Mouse (Mus musculus) retina, postnatal 7 days (tissue): ENCODE results near the gene Gapdhs.
A peak's percentile ranks its signal among the peaks of the same experiment; 100 is the strongest.
"Not testable (repeated sequence)": the region's sequence is repeated elsewhere in the genome, so short reads cannot be mapped to it uniquely, and the experiment has no call there.

Source experiments
- DNase-seq: peaks from one replicate; pipeline ENCODE4 v3.0.0-alpha.2; 2012; ENCODE audit warnings: low read depth, low spot score

Gapdhs gene

GRCm38 (mm10) chr7:30744022-30744598, 629 bp upstream of the Gapdhs start:
- no peak for DNase-seq

- not testable (repeated sequence) for DNase-seq
Measured at GRCm38 (mm10) chr7:30742570-30742969, 911 bp downstream of the Gapdhs start.

GRCm38 (mm10) chr7:30736211-30736610, 7.3 kb downstream of the Gapdhs start:
- DNase-seq, result no peak

GRCm38 (mm10) chr7:30730064-30730722, 13.3 kb downstream of the Gapdhs start:
- DNase-seq, result not testable (repeated sequence)

- peak; percentile 87 for DNase-seq
Measured at GRCm38 (mm10) chr7:30729396-30730063, 14.0 kb downstream of the Gapdhs start, which contains the start of gene Tmem147. Gene Tmem147 (minus strand): TSS chr7:30729540.

GRCm38 (mm10) chr7:30728739-30729395, 14.6 kb downstream of the Gapdhs start:
- no peak for DNase-seq

- no peak for DNase-seq
Measured at GRCm38 (mm10) chr7:30728214-30728613, 15.3 kb downstream of the Gapdhs start.

- no peak for DNase-seq
Measured at GRCm38 (mm10) chr7:30723274-30723953, 20.1 kb downstream of the Gapdhs start.

- DNase-seq, result no peak
Measured at GRCm38 (mm10) chr7:30721286-30721685, 22.2 kb downstream of the Gapdhs start.

- DNase-seq, result no peak
Measured at GRCm38 (mm10) chr7:30719669-30720068, 23.8 kb downstream of the Gapdhs start.

- DNase-seq, result no peak
Measured at GRCm38 (mm10) chr7:30717716-30718046, 25.8 kb downstream of the Gapdhs start.

- no peak for DNase-seq
Measured at GRCm38 (mm10) chr7:30717006-30717715, 26.3 kb downstream of the Gapdhs start.

GRCm38 (mm10) chr7:30711942-30712341, 31.5 kb downstream of the Gapdhs start, which contains the start of gene Atp4a:
Gene Atp4a (plus strand): TSS chr7:30712209.
- DNase-seq, result no peak

GRCm38 (mm10) chr7:30707441-30707840, 36.0 kb downstream of the Gapdhs start:
- no peak for DNase-seq

- DNase-seq, result no peak
Measured at GRCm38 (mm10) chr7:30706214-30706882, 37.1 kb downstream of the Gapdhs start.

GRCm38 (mm10) chr7:30698589-30698988, 44.9 kb downstream of the Gapdhs start, which contains the start of gene 2200002J24Rik:
Gene 2200002J24Rik (plus strand): TSS chr7:30698926.
- no peak for DNase-seq

GRCm38 (mm10) chr7:30698101-30698500, 45.4 kb downstream of the Gapdhs start:
- no peak for DNase-seq

- DNase-seq, result no peak
Measured at GRCm38 (mm10) chr7:30688325-30688724, 55.2 kb downstream of the Gapdhs start.

- no peak for DNase-seq
Measured at GRCm38 (mm10) chr7:30683425-30683824, 60.1 kb downstream of the Gapdhs start.

- no peak for DNase-seq
Measured at GRCm38 (mm10) chr7:30681897-30682296, 61.6 kb downstream of the Gapdhs start.
